ENCODE assay signal across 2 mouse cellular contexts in the genomic region with DNA sequence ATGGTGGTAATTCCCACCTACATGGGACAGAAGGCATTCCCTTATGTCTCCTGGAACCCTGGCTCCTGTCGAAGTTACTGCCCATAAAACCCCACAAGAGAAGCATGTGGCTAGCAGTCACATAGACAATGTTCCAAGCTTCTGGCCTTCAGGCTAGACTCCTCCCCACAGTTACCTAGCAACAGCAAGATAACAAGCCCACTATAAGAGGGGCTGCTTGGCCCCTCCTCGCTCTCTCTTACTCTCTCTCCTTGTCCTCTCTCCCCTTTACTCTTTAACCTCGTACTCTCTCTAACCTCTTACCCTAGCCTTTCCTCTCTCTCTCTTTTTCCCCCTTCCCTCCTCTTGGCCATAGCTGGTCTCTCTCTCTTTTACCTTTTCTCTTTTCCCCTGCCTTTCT. TPM values are rescaled to one million over a fixed set of nuclear protein-coding genes. Genes with fewer than 3 reads are reported as not detected.
"Had no signal": no experiment of that assay in that cellular context is flagged by ENCODE, and none has a peak within 500 bp of the region (broad histone marks: within the 10 kb centered on the region; RNA-seq: fewer than 3 reads in every experiment).

No protein-coding gene starts in this region.

RNA-seq across cellular contexts. Expression of gene Spock2, which starts 55.4 kb away (rescaled TPM):
- polyA plus RNA-seq: macrophage had no signal

RNA-seq across cellular contexts. Expression of gene Chst3, which starts 57.7 kb away (rescaled TPM):
- total RNA-seq: megakaryocyte progenitor cell, adult 5-6 weeks had no signal
